Mouse (Mus musculus) embryonic fibroblast, embryonic 13.5 days (primary cell): ENCODE results near the gene Rnf43.

Experiments used
- CTCF ChIP-seq: IDR thresholded peaks from 2 replicates; pipeline ENCODE4 v1.5.1; 2011; ENCODE audit warnings: mild to moderate bottlenecking, control low read depth, low read length, moderate library complexity, borderline replicate concordance; ENCODE audit not compliant: insufficient read depth
- POLR2A ChIP-seq: IDR thresholded peaks from 2 replicates; pipeline ENCODE4 v1.6.1; 2011; ENCODE audit warnings: low read depth, mild to moderate bottlenecking, control low read depth, low read length, moderate library complexity

DNA sequence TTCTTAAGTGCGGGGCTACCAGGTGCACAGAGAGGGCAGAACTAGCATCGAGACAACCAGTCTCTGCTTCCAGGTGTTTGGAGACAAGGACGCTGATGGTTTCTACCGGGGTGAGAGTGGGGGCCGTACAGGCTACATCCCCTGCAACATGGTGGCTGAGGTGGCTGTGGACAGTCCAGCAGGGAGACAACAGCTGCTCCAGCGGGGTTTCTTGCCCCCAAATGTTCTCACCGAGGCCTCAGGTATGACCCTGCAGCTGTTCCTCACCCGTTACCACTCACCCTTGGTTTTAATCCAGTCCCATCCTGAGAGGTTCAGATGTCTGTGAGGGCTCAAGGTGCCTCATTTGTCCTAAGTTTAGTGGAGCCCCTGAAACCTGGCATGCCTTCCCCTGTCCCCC, 117.6 kb downstream of the Rnf43 start:
- no peak for TF ChIP-seq CTCF
- no peak for TF ChIP-seq POLR2A
